Mouse (Mus musculus) E14TG2a.4 (cell line): ENCODE data around the gene Plcl1.

Experiments
- H3K27me3 ChIP-seq: 2 replicates; pipeline ENCODE4 v1.6.1; 2014; ENCODE audit warnings: low read length, control low read depth; ENCODE audit not compliant: insufficient read depth
- H3K36me3 ChIP-seq: 2 replicates; pipeline ENCODE4 v1.6.1; 2014; ENCODE audit warnings: low read length, control low read depth; ENCODE audit not compliant: insufficient read depth
- H3K4me1 ChIP-seq: replicated peaks from 2 replicates; pipeline ENCODE4 v1.6.1; 2014; ENCODE audit warnings: low read depth, low read length, control low read depth
- H3K4me3 ChIP-seq: replicated peaks from 2 replicates; pipeline ENCODE4 v1.5.1; 2014; ENCODE audit warnings: mild to moderate bottlenecking, low read length
- H3K9me3 ChIP-seq: 2 replicates; pipeline ENCODE4 v1.6.1; 2014; ENCODE audit warnings: low read length, control low read depth
- CTCF ChIP-seq: conservative IDR thresholded peaks from 2 replicates; pipeline ENCODE4 v1.5.1; 2014; ENCODE audit warnings: low read length
- NANOG ChIP-seq: IDR thresholded peaks from 2 replicates; pipeline ENCODE4 v1.6.1; 2014; ENCODE audit warnings: borderline replicate concordance, low read length, mixed read lengths
- POU5F1 ChIP-seq: IDR thresholded peaks from 2 replicates; pipeline ENCODE4 v1.6.1; 2014; ENCODE audit warnings: low read length, borderline replicate concordance

Plcl1 gene

DNA sequence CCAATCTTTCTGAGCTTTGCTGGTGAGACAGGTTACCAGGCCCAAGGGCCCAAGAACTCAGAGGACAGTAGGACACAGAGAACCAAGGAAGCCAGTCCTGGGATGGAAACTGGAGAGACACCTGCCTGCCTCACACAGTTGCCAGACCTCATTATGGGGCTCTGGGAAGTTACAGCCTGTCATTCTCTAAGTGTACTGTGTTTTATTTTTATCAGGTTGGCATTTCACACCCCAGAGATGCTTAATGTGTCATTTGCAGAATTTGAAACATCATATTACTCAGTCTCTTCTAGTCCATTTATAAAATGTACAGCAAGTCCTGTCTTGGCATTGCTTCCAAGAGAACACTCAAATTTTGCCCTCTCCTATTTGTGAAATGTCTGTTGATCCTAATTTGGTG, 111.5 kb downstream of the Plcl1 start:
- Histone ChIP-seq H3K27me3 (no peaks in the 10 kb centered on the region), H3K9me3 (no peaks in the 10 kb centered on the region), H3K4me3 (no peak overlapping the region), H3K4me1 (no peaks in the 10 kb centered on the region), H3K36me3 (no peaks in the 10 kb centered on the region)
- TF ChIP-seq NANOG (no peak), POU5F1 (no peak), CTCF (no peak)

DNA sequence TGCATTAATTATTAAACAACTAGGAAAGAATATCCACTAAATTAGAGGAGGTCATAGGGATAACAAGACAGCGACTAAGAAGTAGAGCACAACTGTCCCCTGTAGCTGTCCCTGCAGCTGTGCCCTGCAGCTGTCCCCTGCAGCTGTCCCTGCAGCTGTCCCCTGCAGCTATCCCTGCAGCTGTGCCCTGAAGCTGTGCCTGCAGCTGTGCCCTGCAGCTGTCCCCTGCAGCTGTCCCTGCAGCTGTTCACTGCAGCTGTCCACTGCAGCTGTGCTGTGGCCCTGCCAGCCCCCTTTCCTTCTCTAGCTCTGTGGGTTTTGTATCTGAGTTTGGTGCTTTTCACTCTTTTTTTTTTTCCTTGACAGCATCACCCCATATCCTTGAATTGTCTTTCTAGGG, 118.2 kb downstream of the Plcl1 start:
- Histone ChIP-seq H3K27me3 (no peaks in the 10 kb centered on the region), H3K4me3 (no peak overlapping the region), H3K9me3 (no peaks in the 10 kb centered on the region), H3K4me1 (no peaks in the 10 kb centered on the region), H3K36me3 (no peaks in the 10 kb centered on the region)
- no peak for TF ChIP-seq POU5F1
- no peak for TF ChIP-seq NANOG
- TF ChIP-seq CTCF: no peak

DNA sequence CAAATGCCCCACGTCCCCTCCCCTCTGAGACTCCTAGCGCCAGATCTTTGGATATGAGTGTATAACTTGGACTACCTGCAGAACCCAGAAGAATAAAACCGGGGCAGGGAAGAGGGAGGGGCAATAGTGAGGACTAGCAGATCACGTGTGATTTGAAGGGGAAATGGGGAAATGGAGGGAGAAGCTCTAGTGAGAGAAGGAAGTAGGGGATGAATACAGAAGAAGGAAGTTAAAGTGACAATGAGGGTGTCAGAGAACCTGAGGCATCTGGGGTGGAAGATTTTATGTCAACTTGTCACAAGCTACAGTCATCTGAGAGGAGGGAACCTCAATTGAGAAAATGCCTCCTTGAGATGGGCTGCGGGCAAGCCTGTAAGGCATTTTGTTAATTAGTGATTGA, 119.4 kb downstream of the Plcl1 start:
- no peaks in the 10 kb centered on the region for H3K4me1 ChIP-seq
- H3K9me3 ChIP-seq: no peaks in the 10 kb centered on the region
- TF ChIP-seq POU5F1 (no peak), CTCF (no peak), NANOG (no peak)
- H3K27me3 ChIP-seq: no peaks in the 10 kb centered on the region
- H3K36me3 ChIP-seq: no peaks in the 10 kb centered on the region
- no peak overlapping the region for H3K4me3 ChIP-seq

DNA sequence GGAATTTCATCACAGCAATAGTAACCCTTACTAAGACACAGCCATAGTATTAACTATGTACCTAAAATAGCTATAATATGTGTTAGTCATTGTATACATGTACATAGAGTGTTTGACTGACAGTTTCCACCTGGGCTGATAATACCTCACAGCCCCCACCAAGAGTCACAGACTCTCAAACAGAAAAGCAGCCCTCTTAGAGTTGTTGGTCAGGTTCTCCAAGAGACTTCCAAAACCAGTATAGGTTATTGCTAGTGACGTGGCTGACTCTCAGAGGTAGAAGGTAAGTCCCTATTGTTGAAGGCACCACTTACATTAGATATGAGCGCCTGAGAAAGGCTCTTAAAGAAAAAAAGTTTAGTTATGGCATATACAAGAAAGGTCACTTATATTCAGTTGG, 120.0 kb downstream of the Plcl1 start:
- Histone ChIP-seq H3K4me1 (no peaks in the 10 kb centered on the region), H3K9me3 (no peaks in the 10 kb centered on the region), H3K27me3 (no peaks in the 10 kb centered on the region), H3K36me3 (no peaks in the 10 kb centered on the region), H3K4me3 (no peak overlapping the region)
- TF ChIP-seq NANOG (no peak), POU5F1 (no peak), CTCF (no peak)

DNA sequence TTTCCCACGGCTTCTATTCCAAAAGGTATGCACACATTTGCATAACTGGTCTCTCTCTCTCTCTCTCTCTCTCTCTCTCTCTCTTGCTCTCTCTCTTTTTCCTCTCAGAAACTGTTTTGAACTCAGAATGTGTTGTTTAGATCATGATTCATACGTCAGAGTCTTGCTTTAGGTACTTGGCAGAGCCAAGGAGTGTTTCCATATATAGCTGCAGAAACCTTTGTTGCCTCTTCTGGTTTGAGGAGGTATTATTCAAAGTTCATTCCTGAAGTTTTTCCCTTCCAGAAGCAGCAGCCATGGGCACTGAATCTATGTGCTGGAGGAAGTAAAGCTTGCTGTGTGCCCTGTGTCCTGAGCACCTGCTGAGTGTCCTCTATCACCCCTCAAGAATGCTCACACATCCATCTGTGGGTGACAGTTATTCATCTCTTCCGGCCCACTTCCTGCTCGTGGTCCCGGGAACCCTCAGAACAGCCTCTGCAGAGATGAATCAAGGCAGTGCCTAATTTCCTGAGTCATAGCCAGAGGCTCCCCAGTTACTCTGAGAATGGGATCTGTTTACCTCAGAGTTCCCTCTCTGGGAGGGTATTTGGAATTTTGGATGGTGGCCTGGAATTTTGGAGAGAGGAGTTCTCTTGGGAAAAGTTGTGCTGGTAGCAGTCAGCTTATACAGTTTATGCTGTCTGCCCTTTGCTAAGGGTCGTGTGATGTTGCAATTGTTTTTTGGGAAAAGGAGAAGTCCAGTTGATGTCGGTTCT, 123.0 kb downstream of the Plcl1 start:
- H3K36me3 ChIP-seq: no peaks in the 10 kb centered on the region
- no peaks in the 10 kb centered on the region for H3K4me1 ChIP-seq
- no peaks in the 10 kb centered on the region for H3K9me3 ChIP-seq
- TF ChIP-seq CTCF: no peak
- no peak for TF ChIP-seq POU5F1
- TF ChIP-seq NANOG: no peak
- no peaks in the 10 kb centered on the region for H3K27me3 ChIP-seq
- no peak overlapping the region for H3K4me3 ChIP-seq

DNA sequence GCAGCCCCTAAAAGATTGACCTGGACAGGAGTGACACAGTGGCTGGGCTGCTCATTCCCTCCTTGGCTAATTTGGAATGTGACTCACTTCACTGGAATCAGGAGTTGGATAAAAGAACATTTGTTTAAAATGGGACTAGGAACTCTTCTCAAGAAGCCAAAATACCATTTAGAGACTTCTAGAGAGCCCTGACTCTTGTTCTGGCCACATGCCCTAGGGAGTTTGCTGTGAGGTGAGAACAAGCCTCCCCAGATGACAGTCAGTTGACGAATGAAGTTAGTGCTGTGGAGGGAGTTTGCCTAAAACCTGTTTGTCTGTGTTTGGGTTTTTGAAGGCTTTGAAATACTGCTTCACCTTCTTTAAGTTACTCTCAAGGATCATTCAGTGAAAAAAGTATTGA, 128.1 kb downstream of the Plcl1 start:
- no peaks in the 10 kb centered on the region for H3K27me3 ChIP-seq
- TF ChIP-seq NANOG: no peak
- TF ChIP-seq CTCF: no peak
- TF ChIP-seq POU5F1: no peak
- H3K9me3 ChIP-seq: no peaks in the 10 kb centered on the region
- no peaks in the 10 kb centered on the region for H3K36me3 ChIP-seq
- H3K4me1 ChIP-seq: no peaks in the 10 kb centered on the region
- no peak overlapping the region for H3K4me3 ChIP-seq

DNA sequence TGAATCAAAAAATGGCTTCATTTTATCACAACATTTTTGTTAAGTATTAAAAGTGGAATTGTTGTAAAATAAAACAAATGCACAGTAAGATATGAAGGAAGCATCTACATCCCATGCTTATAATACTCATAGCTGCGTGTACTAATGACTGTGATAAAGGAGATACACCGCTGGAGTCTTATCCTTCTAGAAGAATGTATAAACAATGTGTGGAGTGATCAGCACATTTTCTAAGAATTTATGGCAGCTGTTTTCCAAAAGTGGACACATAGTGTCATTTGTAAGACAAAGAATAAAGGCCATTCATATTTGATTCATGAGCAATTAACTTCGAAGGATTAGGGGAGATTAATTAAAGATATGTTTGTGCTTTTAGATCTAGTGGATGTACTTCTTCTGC, 148.7 kb downstream of the Plcl1 start:
- no peaks in the 10 kb centered on the region for H3K36me3 ChIP-seq
- no peaks in the 10 kb centered on the region for H3K27me3 ChIP-seq
- H3K4me1 ChIP-seq: no peaks in the 10 kb centered on the region
- TF ChIP-seq CTCF: no peak
- no peak for TF ChIP-seq NANOG
- no peak for TF ChIP-seq POU5F1
- no peak overlapping the region for H3K4me3 ChIP-seq
- H3K9me3 ChIP-seq: no peaks in the 10 kb centered on the region

DNA sequence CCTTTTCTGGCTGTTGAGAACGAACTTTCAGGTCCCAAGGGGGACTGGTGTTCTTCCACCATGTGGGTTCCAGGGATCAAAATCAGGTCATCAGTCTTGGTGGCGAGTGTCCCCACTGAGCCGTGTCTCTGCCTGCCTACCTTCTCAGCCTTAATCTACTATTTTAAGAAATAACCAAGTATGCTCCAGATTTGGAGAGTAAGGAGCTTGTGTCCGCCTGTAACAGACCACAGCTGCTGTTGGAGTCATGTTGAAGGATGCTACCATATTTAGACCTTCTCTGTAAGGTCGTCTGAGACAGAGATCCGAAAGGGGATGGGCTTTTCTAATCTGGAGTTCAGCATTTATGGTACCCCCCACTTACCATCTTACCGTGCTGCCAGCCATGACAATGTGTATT, 152.2 kb downstream of the Plcl1 start:
- Histone ChIP-seq H3K36me3 (no peaks in the 10 kb centered on the region), H3K4me3 (no peak overlapping the region), H3K9me3 (no peaks in the 10 kb centered on the region), H3K27me3 (0 out of 2 replicates have a peak, but pooled peaks cover 7% of the 10 kb centered on the region), H3K4me1 (no peaks in the 10 kb centered on the region)
- TF ChIP-seq NANOG (no peak), POU5F1 (no peak), CTCF (no peak)

DNA sequence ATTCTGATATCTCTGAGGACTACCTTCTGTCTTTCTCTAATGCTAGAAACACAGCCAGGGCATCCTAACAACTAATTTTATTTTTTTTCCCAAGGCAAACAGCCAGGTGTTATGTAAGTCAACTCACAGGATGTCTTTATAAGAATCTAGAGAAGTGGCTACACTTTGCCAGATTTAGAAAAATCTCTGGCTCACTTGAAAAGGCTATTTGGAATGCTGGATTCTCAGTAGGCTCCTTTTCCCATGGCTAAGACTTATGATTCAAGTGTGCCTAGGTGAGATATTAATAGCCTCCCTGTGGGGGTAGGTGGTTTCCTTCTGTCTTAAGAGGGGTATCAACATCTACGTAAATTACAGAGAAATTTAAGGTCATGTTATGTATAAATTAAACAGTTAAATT, 152.7 kb downstream of the Plcl1 start:
- no peak overlapping the region for H3K4me3 ChIP-seq
- H3K27me3 ChIP-seq: 0 out of 2 replicates have a peak, but pooled peaks cover 7% of the 10 kb centered on the region
- H3K4me1 ChIP-seq: no peaks in the 10 kb centered on the region
- no peaks in the 10 kb centered on the region for H3K9me3 ChIP-seq
- H3K36me3 ChIP-seq: no peaks in the 10 kb centered on the region
- TF ChIP-seq POU5F1: no peak
- no peak for TF ChIP-seq NANOG
- no peak for TF ChIP-seq CTCF

DNA sequence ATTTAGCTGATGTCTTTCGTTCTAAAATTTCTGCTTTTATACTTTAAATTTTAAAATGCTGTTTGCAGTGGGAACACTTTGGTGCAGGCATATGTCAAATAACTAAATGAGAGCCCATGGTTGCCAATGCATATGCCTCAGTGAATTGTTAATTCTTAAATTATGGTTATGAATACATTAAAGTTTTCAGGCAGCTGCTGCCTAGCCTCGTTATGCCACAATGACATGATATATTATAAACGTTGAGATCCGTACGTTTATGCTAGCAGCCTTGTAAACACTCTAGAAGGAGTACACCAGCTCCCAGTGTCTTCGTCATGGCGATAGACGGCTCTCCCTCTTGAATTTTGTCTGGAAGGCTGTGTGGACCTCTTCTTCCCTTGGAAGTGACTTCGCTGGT, 154.3 kb downstream of the Plcl1 start:
- no peaks in the 10 kb centered on the region for H3K36me3 ChIP-seq
- H3K4me1 ChIP-seq: no peaks in the 10 kb centered on the region
- H3K4me3 ChIP-seq: no peak overlapping the region
- H3K9me3 ChIP-seq: no peaks in the 10 kb centered on the region
- 0 out of 2 replicates have a peak, but pooled peaks cover 7% of the 10 kb centered on the region for H3K27me3 ChIP-seq
- TF ChIP-seq POU5F1 (no peak), CTCF (no peak), NANOG (no peak)
